ENCODE assay signal across 8 mouse cellular contexts in genomic region chr7:35756510-35757440, GRCm38 (mm10). TPM values are rescaled to one million over a fixed set of nuclear protein-coding genes. Genes with fewer than 3 reads are reported as not detected.
DNase-seq lines count a peak whose midpoint lies in the region; ATAC-seq lines count a peak whose summit lies in the region.
"Had no signal": no experiment of that assay in that cellular context is flagged by ENCODE, and none has a peak within 500 bp of the region (broad histone marks: within the 10 kb centered on the region; RNA-seq: fewer than 3 reads in every experiment).

No protein-coding gene starts in this region.

- no peak for ATAC-seq in midbrain, embryonic 13.5 days

- 36% methylated on average over 14 of the region's 14 CpGs for WGBS in midbrain, embryonic 10.5 days
- WGBS in midbrain, embryonic 13.5 days = 35% methylated on average over 14 of the region's 14 CpGs

- H3K9ac ChIP-seq in midbrain, embryonic 13.5 days (replicated peaks) = no peak overlapping the region
- H3K9ac ChIP-seq: heart, embryonic 15.5 days had no signal

- intact Hi-C loops in left cerebral cortex, postnatal 25 days (cut with DNase I) = loop anchor here (5.0 kb wide), 1 partner anchor 104 kb away; no protein-coding TSS in a partner anchor

- H3K36me3 ChIP-seq in midbrain, embryonic 10.5 days = peaks cover 4% of the 10 kb centered on the region; the same call in 1 of the 2 replicates
- no peaks in the 10 kb centered on the region for H3K36me3 ChIP-seq in midbrain, embryonic 13.5 days
- H3K36me3 ChIP-seq: heart, embryonic 15.5 days had no signal

- H3K4me3 ChIP-seq in midbrain, embryonic 10.5 days = no peak overlapping the region
- no peak overlapping the region for H3K4me3 ChIP-seq in midbrain, embryonic 13.5 days (replicated peaks)
- H3K4me3 ChIP-seq: heart, embryonic 15.5 days had no signal

- H3K9me3 ChIP-seq in midbrain, embryonic 10.5 days (replicated peaks) = no peaks in the 10 kb centered on the region; the same call in 1 of the 2 replicates
- H3K9me3 ChIP-seq in midbrain, embryonic 13.5 days = no peaks in the 10 kb centered on the region
- H3K9me3 ChIP-seq: heart, embryonic 15.5 days had no signal

- H3K27ac ChIP-seq in midbrain, embryonic 10.5 days (replicated peaks) = no peak overlapping the region
- H3K27ac ChIP-seq in midbrain, embryonic 13.5 days = no peak overlapping the region
- H3K27ac ChIP-seq: heart, embryonic 15.5 days had no signal

- H3K27me3 ChIP-seq in midbrain, embryonic 10.5 days (ENCODE audit: low read depth, poor library complexity, severe bottlenecking) = no peaks in the 10 kb centered on the region
- H3K27me3 ChIP-seq in midbrain, embryonic 13.5 days = no peaks in the 10 kb centered on the region; the same call in 1 of the 2 replicates

- H3K4me2 ChIP-seq in midbrain, embryonic 13.5 days (replicated peaks) = no peak overlapping the region
- H3K4me2 ChIP-seq: heart, embryonic 15.5 days had no signal

- peaks cover 29% of the 10 kb centered on the region for H3K4me1 ChIP-seq in midbrain, embryonic 10.5 days
- H3K4me1 ChIP-seq in midbrain, embryonic 13.5 days (replicated peaks) = peaks cover 18% of the 10 kb centered on the region

- DNase-seq in midbrain, embryonic 10.5 days (ENCODE audit: low spot score) = peak; percentile 27
- DNase-seq in T-cell, adult 2 months (ENCODE audit: low spot score) = peak; percentile 46
- DNase-seq in left cerebral cortex, postnatal 25 days (ENCODE audit: low spot score in 2 of 2) = peak; percentile 37 to 68
- DNase-seq in thymus, postnatal 10 days (ENCODE audit: low spot score in 2 of 2) = peak; percentile 12 to 31
- no peak for DNase-seq in gastrocnemius, postnatal 4 days (ENCODE audit: low spot score in 2 of 2)
- DNase-seq in cerebellum, postnatal 4 days (ENCODE audit: low spot score in 2 of 2) = no peak

RNA-seq across cellular contexts. Expression of gene Dpy19l3, which starts 2.5 kb away (rescaled TPM):
- 34.3 and 34.7 TPM in 2 replicates for polyA plus RNA-seq in midbrain, embryonic 10.5 days (2016; fragmentation: Nextera tagmentation; extraction: Ambion mirVana)
- 37.2 and 42.7 TPM in 2 replicates for polyA plus RNA-seq in midbrain, embryonic 13.5 days (2015; fragmentation: Nextera tagmentation; extraction: Ambion mirVana)
- 10 to 100 TPM; 64.0 to 68.2 TPM for total RNA-seq in left cerebral cortex, postnatal 25 days (2021)
- total RNA-seq in gastrocnemius, postnatal 4 days (2021) = 10 to 100 TPM; 19.1 to 23.2 TPM

RNA-seq across cellular contexts. Expression of gene Zfp507, which starts 46.0 kb away (rescaled TPM):
- polyA plus RNA-seq in midbrain, embryonic 10.5 days (2016; fragmentation: Nextera tagmentation; extraction: Ambion mirVana) = 16.8 and 18.5 TPM in 2 replicates
- polyA plus RNA-seq in midbrain, embryonic 13.5 days (2015; fragmentation: Nextera tagmentation; extraction: Ambion mirVana) = 15.2 and 18.3 TPM in 2 replicates
- total RNA-seq in left cerebral cortex, postnatal 25 days (2021) = 10 to 100 TPM; 28.9 to 31.8 TPM
- total RNA-seq in gastrocnemius, postnatal 4 days (2021) = 10 to 100 TPM; 31.8 to 32.5 TPM

Comparison
In these comparisons a context has a peak if more than half of its experiments do, and no peak if none do; other contexts are left out.
1. DNase-seq: peak in midbrain, embryonic 10.5 days (single experiment), T-cell, adult 2 months (single experiment), left cerebral cortex, postnatal 25 days (2 of 2) and thymus, postnatal 10 days (2 of 2); none in gastrocnemius, postnatal 4 days (0 of 2) and cerebellum, postnatal 4 days (0 of 2).